Mouse (Mus musculus) liver (tissue): ENCODE data around the gene Grm2.
A peak's percentile ranks its signal among the peaks of the same experiment; 100 is the strongest.

Experiments used
- DNase-seq: peaks from one replicate; pipeline ENCODE4 v3.0.0-alpha.2; 2020; ENCODE audit warnings: mixed read lengths

Grm2 gene

DNA sequence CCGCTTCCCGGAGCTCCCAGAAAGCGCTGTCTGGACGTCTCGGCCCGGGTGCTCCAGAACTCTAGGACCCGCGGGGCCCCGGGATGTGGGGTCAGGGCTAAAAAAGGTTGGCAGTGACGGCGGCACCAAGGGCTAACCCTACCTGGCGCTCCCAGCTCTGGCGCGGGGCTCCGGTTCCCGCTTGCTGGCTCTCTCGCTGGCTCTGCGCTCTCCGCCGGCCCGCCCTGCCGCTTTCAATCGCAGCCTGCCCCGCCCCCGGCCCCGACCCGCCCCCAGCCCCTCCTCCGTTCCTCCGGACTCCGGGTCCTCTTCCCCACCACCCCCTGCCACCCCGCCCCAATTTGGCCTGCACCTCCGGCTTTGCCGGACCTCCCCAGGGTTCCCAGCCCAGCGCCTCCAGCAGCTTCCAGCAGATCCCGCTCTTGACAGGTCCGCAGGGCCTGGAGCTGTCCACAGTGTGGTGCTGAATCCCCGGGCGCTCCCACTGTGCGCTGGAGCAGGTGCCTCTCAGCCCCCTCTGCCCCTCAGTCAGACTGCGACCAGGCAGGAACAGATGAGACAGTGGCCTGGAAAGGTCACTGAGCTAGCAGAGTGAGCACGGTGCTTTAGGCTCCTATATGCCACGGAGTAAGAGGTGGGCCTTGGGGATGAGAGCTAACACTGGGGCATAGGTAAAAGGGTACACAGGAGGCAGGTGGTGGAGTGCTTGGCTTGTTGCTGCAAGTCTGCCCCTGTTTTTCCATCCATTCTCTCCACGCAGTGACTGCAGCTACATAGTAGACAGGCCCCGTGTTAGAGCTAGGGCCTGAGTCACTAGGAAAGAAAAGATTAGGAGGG, at the start of gene Grm2:
Gene Grm2 (minus strand): TSS at position 199 of the 837 bp plus-strand sequence.
- DNase-seq, result peak; percentile 70

DNA sequence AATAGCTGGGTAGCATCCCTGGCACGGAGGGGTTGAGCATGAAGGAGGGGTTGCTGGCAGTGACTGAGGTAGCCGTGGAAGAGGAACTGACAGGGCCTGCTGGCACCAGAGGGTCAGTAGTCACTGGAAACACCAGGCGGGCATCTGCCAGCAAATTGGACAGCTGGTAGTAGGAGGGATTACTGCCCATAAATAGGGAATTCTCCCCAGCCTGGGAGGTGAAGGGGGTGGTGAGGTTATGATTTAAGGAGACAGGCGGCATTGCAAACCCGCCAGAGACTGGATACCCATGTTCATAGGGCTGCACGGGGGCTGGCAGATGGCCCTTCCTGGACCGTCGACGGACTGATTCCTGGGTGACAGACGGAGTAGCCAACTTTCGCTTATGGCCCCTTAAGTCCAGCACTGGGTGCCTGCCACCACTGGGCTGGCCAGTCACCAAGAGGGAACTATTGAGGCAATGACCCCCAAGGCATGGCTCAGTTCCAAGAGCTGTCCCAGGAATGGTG, 37.1 kb upstream of the Grm2 start:
- no peak for DNase-seq

DNA sequence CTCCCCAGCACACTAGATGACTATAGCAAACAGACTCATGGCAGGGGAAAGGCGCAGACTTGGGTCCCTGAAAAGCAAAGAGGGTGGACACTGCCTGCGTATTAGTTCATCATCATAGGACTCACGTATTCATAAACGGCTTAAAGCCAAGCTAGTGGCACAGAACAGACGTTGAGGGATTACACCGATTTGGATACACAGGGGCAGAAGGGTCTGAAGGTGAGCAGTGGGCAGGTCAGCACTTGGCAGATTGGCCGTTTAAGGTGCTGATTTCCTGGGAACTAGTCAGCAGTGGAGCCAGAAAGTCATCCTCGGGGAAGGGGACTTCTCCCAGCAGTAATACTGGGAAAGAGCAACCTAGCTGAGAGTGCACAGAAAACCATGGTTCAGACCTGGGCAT, 33.0 kb upstream of the Grm2 start:
- no peak for DNase-seq

DNA sequence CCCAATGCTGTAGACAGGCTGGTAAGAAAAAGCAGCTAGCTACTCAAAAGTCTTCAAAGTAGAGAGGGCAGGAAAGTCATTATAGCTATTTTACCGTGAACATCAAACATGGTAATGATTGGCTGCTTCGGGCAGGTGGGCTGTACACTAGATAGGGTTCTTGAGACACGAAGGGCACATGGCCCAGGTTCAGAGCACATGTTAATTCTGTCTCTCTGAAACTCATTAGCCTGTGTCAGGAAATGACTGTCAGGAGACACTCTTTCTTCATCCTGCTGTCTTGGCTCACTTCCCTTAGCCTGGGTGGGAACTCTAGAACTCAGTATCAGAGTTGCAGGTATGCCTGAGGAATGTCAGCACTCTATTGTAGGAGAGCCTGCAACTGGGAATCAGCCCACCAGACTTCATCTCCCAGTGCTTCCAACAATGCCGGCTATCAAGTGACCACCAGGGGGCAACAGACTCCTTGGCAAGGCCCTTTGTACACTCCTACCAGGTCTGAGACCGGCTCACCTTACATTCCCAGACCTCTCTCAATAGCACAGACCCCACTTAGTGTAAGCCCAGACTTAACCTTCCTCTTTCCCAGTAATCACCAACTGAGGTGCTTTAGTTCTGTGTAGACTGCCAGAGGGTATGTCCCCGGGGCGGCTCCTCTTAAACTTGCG, 31.2 kb upstream of the Grm2 start:
- DNase-seq, result peak; percentile 78

DNA sequence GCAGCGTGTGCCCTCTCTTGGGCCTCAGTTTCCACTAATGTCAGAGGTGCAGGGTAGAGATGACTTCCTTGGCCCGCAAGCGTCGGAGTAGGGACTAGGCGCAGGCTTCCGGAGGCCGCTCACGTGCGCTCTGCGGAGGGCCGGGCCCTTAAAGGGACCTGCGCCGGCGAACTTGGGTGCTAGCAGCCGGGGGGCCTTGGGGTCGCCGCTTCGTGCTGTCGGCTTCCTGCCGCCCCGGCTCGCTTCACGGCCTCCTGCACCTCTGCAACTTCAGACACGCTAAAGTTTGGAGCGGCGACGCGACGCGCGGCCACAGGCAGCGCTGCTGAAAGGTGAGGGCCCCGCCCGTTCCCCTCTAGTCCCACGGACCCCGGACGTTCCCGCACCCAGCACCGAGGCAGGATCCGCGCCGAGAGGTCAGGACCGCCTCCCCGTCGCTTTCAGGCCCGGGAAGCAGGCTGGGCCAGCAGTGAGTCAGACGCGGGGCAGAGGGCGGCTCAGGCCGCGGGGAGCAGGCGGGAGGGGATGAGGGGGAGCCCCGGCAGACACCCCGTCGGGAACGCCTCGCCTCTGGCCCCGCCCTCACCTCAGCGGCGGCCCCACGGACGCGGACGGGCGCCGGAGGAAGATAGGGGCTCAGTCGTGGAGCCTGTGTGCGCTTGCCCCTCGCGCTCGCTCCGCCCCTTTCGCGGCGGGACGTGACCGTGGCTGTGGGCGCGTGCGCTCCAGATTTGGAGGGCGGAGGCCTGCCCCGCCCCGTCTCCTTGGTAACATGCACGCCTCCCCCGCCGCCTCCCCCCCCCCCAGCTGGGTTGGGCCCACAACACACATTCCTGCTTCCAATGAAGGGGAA, 29.6 kb upstream of the Grm2 start, which contains the start of gene Tex264:
Gene Tex264 (minus strand): TSS at position 679 of the 853 bp plus-strand sequence.
- DNase-seq, result peak; percentile 84

DNA sequence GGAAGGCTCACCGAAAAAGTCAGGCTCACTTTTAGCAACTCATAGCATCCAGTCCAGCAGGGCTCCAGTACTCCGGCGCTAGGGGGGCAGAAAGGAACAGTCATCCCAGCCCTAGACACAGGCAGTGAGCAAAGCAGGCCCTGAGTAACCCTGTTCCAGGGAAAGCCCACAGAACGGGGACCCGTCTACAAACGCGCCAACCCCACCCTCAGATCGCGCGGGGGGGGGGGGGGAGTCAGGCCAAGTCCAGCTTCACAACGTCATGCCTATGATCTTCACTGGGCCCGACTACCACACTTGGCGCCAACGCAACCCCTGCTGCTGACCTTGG, 29.0 kb upstream of the Grm2 start:
- DNase-seq, result no peak

DNA sequence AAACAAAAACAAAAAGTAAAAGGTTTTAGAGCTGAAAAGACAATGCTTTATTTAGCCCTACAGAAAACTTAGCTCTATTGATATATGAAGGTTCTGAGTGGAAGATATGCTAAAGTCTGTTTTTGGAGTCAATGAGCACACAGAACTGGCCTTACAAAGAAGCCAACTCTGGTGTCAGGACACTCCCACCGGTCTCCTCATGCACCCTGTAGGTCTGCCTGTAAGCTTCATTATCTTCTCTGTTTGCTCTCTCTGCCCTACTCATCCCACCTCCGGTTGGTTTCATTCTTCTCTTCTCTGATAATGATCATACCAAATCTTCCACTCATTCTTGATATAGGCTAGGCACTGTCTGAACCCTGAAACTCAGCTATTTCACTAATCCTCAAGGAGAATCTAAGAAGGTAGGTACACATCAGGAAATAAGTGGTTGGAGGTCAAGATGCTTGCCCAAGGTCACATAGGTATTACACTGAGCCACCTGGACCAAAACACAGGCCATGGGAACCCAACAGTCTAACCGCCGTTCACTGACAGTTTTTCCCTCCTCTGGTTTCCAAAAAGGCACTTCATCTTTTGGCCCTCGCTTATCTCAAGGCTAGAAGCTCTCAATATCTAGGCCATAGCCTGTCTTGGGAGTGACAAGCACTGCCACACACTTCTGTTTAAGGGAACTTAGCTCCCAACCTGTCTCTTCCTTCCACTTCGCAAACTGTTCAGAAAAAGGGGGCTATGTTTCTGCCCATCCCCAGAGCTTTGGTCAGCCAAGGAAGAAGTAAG, 28.4 kb upstream of the Grm2 start:
- DNase-seq, result no peak

DNA sequence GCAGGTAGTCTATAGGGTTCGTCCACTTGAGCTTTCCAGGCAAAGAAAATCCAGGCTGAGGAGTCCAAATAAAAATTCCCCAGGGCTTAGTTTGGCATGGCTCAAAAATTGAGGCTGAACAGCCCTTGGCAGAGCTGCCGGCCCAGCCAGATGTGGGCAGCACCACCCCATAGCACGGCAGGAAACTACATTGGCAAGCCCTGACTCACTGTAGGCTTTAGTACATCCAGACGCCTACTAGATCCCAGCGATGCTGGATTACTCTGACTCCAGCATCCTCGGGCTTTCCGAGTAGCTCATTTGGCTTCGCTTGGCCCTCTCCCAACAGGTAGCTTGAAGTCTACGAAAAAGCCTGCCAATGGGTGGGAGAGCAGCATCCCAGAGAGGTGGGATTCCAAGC, 25.1 kb upstream of the Grm2 start:
- DNase-seq, result no peak

DNA sequence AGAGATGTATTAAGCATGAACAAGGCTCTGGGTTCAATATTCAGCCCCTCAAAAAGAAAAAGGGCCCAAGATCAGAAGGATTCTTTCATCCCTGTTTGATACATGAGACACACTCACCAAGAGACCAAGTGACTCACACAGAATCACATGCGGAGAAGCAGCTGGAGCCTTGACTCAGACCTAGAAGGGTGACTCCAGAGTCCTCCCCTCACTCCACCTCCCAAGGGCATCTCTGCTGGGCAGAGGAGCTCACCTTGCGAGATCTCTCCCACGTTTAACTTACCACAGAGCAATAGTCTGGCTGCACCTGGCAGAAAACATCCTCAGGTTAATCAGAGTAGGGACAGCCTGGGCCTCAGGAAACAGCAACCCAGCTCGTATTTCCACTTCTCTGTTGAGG, 22.4 kb upstream of the Grm2 start:
- no peak for DNase-seq

DNA sequence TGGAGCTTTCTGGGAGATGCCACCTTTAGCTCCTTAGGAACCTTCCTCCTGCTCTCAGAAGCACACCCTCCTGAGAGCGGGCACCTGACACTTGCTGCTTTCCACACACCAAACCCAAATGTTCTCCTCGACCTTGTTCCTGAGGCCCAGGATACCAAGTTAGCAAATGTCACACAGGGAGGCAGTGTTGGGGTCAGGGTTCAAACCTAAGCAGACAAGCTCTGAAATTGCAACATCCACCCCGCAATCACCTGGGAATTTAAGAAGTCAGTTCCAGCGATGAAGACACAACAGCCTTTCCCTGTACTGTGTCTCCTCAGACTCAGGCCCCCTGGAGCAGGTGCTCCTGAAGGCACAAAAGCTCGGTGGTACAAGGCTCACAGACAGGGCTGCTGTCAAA, 21.8 kb upstream of the Grm2 start:
- DNase-seq, result no peak

DNA sequence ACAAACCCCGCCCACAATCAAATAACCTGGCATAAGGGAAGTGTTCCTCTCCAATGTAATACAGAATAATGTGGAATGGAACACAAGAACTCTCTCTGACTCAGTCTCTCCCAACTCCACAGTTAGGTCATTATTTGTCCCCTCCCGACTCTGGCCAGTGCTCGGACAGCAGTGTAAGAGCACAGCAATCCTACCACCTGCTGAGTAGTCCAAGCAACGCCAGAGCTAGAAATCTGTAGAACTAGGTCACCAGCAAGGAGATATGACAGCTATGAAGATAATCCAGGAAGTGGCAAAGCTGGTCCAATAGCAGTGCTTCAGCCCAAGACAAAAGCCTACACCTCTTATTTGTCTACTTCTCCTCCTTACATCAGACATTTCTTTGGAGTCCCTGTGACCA, 20.7 kb upstream of the Grm2 start:
- no peak for DNase-seq

DNA sequence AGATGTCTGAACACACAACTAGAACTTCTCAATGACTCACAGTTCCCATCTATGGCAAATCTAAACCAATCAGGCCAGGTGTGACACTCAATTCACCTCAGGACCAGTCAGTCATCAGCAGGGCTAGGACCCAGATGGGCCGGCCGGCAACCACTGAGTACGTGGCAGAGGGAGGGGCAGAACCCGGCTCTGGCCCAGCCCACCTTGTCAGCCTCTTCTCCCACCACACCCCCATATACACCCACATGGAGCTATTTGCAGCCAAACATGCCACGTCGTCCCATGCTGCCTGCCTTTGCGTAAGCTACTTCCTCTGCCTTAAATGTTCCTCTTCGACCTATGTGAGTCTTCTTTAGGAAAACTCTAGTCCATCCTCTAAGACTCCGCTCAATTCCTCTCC, 20.1 kb upstream of the Grm2 start:
- DNase-seq, result no peak

DNA sequence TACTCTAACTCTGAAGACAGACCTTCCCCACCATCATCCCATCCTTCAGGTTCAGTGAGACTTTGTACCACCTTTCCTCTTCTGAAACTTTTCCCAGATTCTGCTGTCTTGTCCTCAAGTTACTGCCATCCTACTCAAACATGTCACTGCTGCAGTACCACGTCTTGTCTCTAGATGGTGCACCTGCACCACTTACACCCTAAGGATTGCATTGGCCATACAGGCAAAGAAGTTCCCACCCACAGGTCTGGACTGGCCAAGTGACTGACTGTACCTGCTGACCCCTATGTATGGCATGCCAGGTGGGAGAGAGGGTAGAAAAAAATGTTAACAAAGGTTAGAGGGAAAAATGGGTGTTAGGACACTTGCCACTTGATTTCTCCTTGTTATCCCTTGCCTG, 19.6 kb upstream of the Grm2 start:
- DNase-seq, result peak; percentile 79

DNA sequence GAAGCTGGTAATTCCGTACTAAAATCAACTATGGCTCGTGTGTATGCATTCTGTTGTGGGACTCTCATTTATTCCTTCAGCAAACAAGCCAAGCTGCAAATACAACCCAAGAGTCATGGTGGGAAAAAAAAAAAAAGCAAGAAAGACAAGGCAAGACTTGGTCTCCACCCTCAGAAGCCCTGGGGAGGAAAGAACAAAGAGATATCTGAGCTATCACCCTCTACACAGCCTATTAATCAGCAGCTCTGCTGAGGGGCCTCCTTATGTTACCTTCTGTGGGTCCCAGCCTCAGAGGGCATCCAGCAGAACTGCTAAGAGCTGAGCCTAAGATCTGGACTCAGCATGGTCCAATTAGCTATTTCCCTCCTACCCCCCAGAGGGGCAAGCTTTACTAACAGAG, 18.0 kb upstream of the Grm2 start:
- DNase-seq, result no peak

DNA sequence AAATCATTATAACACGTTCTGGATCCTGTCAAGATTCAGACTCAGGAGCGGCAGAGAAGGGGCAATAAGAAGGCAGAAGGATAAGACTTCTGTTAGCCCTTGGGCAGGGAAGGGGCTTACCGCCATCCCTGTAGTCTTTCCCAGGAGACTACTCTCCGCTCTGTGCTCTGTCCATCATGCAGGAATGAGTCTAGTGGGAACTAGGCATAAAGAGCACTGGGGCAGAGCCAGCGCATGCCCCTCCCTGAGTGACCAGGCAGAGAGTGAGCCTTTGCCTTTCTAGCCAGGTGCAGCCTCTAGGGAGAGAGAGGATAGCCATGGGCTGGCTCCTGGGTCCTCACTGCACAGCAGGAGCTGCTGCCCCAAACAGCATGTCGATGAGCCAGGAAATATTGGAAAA, 9.0 kb upstream of the Grm2 start:
- no peak for DNase-seq

DNA sequence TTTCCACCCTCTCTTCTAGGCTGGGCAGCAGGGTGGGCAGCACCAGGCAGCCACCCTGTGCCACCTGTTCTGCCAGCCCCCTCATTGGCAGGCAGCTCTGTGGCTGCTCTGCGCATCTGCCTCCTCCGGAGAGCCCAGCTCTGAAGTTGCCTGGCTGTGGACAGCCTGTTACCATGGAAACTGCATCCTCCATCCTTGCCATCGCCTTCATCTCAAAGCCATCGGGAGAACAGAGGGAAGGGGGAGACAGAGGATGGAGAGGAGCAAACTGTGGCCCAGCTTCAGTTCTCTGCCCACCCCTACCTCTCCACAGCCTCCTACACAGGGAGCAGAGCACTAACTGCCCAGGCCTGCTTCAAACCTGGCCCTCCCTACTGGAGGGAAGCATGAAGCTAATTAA, 8.6 kb upstream of the Grm2 start:
- DNase-seq, result no peak

DNA sequence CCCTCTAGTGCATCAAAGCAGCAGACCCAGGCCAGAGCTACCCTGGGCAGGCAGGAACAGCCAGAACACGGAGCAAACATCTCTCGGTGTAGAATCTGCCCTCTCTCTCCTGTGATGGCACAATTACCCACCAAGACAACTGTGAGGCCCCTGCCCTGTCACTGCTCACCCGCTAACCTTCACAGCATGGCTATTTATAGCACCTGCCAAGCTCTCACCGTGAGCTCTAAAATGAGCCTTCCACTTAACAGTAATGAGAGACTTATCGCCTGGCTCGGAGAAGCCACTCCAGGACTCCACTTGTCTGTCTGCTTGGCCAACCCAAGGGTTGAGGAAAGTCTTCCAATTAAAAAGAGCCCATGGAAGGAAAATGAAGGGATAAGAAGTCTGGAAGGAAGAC, 7.3 kb upstream of the Grm2 start:
- no peak for DNase-seq

DNA sequence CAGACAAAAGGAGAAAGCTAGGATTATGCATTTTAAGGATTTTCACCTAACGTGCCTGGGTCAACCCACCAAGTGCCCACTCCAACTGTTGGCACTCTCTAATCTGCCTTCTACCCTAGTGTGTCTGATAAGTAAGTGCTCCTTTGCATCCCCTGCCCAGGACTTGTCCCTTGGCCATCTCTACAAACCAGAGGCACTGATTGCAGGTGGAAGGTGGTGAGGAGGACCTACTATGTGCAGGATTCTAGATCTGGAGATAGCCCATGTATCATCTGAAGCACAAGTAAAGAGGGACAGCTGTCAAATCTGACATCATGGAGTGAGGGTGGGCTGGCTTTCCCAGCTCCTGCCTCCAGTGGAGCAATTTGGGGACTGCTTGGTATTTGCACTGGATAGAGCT, 4.1 kb upstream of the Grm2 start:
- no peak for DNase-seq

DNA sequence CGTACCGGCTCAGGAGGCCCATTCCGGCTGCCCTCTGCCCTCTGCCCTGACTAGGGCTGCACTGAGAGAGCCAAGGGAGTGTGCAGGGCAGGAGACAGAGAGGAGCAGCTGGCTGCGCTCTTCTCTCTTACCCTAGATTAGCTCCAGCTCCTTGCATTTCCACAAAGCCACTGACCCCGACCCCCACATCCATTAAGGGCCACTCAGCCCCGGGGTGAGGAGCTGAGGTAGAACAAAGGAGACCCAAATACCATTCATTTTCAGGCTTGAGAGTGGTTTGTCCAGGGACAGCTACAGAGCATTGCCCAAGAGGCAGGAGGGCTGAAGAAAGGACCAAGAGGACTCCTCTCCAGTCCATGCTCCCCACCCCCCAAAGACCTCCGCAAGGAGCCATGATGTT, 3.6 kb upstream of the Grm2 start:
- no peak for DNase-seq

DNA sequence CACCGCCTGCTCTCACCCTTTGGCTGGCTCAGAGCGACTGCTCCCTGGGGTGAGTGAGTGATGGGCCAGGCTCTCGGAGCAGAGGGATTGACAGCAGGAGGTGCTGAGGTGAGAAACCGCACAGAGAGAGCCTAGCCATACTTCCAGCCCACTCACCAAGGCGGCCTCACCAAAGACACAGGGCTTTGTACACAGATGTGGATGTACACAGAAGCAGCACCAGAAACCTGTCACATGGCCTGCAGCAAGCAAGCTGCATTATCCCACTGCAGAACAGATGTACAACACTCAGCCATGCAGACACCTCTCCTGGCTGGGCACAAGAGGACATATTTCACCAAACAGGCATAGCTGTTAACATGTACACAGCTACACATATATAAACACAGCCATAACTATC, 1.7 kb upstream of the Grm2 start:
- no peak for DNase-seq

DNA sequence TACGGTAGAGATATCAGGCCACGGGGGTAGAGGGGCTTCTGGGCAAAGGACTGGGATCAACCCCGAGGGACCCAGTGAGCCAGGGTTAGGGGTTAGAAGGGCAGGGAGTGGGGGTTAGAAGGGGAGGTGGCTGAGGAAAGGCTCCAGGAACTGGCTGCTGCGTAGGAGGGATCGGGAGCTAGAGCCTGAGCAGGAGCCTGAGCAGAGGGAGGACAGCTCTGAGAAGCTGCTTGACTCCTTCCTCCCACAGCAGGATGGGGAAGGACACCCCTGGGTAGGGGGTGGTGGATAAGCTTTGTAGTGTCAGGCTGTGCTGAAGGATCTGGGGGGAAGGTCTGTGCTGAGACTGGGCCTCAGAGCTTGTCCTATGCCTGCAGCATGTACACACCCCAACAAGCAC, 938 bp upstream of the Grm2 start:
- no peak for DNase-seq

DNA sequence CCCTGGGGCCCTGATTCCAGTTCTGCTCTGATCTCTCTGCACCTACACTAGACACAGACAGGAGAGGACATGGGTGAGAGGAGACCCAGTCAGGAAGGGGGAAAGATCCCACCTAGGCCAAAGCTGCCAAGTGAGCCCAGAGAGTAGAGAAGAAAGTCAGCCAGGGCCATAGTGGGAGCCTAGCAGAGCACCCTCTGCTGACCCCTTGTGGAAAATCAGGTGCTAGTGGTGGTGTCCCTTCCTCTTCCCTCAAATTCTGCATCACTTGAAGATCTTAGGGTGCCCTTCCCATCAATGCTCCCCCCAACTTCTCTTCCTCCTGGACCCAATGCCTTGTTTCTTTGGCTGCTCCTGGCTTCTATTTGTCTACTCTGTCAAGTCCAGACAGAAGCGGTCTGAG, 3.2 kb downstream of the Grm2 start:
- DNase-seq, result no peak

DNA sequence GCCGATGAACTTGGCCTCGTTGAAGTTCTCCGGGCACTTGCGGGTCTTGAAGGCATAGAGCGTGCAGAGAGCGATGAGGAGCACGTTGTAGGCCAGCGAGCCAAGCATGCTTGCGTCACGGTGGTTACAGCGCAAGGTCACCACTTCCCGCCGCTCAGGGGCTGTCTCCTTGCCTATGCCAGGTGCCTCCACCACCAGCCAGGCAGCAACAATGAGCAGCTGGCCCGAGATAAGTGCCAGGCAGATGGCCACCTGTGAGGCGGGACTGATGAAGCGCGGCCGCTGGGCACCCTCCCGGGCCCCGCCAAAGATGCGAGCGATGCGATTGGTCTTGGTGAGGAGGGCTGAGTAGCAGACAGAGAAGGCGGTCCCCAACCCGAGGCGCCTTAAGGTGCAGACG, 8.7 kb downstream of the Grm2 start:
- DNase-seq, result no peak
